Mouse (Mus musculus): ENCODE measurements around the gene Tex30.
"Not testable (repeated sequence)": the region's sequence is repeated elsewhere in the genome, so short reads cannot be mapped to it uniquely, and the experiment has no call there.

The Tex30 gene

DNA sequence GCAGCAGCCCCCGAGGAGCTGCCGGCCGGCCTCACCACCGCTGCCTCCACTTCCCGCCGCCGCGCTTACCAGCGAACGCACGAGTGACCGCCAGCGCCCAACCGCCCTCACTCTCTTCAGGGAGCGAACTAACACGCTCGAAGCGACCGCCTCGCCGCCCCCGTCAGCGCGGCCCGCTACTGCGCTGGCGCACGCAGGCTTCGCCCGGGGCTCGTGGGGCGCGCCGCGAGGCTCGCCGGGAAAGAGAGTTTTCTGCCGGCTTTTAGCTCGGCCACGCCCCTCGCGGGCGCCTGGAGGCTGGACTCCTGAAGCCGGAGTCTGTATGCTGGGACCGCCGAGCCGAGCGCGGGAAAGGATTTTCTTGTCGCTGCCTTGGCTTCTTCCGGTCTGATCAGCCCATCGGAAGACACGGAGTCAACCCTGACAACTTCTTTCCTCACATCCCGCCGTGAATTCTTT, at the start of gene Tex30:
Tex30 (minus strand) TSS at position 183 of the 459 bp plus-strand sequence.
- DNase-seq (ENCODE audit: low spot score in 2 of 2): peak; percentile 94 to 95

DNA sequence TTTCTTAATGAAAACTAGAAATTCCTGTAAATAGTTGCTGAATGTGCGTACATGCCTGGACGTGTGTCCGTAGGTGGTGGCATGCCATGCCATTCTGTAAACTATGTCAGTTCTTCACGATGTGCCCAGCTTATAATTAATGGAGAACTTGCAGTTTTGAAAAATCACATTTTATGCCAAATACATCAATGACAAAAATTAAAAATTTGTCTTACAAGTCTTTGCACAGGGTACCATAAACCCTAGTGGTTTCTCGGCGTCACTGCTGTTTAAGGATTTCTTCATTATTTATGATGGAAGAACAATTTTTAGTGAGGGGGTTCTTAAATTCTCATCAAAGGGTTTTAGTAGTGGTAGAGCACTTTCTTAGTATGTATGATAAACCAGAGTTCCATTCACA, 46.5 kb upstream of the Tex30 start:
- DNase-seq (ENCODE audit: low spot score in 2 of 2): no peak

DNA sequence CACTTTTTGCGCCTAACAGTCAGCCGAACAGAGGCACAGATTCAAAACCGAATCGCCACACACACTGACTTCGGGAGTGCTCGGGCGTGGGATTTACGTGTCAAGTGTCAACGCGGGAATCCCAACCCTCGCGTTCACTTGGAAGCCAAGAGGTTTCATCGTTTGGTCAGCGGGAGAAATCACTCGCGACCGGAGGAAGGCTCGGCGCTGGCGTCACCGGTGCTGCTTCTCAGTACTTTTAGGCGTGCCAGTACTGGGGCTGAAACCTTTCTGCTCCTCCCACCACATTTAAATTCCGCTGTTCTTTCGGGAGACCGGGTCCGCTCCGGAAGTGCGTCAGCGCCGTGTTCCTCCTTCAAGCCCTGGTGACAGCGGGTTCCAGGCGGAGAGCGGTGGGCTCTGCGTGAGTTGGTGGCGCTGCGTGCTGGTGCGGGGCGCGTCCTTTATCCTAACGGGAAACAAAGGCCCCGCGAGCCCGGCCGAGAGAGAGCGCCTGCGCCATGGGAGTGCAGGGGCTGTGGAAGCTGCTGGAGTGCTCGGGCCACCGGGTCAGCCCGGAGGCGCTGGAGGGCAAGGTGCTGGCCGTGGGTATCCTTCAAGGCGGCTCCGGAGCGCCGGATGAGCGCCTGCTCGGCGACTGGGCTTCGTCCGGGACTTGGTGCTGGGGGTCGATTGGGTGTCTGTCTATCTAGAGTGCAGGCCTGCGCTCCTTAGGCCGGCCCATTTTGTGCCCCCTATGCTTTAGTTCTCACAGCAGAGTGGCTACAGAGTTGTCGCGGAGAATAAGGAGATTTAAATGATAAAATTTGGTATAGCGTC, 45.5 kb upstream of the Tex30 start, which contains the start of gene Ercc5:
Ercc5 (plus strand) TSS at position 182 of the 819 bp plus-strand sequence.
- DNase-seq (ENCODE audit: low spot score in 2 of 2): peak; percentile 89 to 91

DNA sequence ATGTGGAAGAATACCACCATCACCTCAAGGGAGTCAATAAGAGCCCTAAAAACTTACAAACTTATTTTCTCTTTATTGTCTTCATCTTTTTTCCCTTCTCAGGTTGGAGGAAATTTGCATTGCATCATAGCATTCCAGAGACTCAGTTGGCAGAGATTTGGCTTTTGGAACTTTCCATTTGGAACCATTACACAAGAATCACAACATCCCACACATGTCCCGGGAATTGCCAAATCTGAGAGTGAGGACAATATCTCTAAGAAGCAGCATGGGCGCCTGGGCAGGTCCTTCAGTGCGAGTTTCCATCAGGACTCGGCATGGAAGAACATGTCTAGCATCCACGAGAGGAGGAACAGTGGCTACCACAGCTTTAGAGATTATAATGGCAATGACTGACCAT, 40.5 kb upstream of the Tex30 start:
- peak in 1 of 2 experiments; percentile 23 for DNase-seq (ENCODE audit: low spot score in 2 of 2)

DNA sequence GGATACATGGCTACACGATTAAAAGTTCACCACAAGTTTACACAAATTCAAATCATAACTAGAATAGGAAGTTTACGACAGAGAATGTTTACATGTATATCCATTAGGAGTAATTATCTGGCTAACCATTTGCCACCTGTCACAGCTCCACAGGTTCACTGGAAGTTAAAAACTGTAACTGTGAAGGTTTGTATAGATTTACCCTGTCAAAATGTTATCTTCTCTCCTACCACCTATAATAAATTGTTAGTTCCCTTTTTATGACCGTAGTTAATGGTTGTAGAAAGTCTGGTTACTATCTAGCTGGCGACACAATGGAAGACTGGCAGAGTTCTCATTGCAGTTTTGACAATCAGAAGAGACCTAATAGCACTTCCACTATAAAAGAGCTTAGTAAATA, 38.0 kb upstream of the Tex30 start:
- no peak for DNase-seq (ENCODE audit: low spot score in 2 of 2)

DNA sequence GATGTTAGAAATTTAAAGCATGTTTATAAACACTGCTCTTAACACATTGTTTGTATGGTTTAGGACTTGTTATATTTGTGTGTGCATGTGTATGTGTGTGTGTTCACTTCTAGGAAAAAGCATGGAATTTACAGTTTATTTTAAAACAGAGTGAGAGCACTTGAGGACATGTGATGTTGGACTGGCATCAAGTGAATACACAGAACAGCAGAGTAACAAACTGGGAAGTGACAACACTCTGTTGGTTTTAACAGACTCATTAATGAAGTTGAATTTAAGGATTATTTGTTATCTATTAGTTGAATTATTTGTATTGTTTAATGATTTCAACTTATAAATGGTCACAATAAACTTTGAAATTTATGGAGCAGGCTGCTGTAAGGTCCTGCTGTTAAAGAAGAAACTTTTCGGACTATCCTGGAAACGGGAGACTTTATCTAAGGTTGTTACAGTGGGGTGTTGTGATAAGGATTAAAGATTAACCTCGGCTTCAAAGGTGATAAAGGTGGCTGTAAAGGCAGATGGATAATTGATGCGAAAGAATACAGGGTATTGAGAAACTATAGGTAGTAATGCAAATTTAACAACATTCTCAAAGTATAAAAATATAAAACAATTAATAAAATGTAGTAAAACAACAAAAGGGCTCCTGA, 27.8 kb upstream of the Tex30 start:
- no peak for DNase-seq (ENCODE audit: low spot score in 2 of 2)

DNA sequence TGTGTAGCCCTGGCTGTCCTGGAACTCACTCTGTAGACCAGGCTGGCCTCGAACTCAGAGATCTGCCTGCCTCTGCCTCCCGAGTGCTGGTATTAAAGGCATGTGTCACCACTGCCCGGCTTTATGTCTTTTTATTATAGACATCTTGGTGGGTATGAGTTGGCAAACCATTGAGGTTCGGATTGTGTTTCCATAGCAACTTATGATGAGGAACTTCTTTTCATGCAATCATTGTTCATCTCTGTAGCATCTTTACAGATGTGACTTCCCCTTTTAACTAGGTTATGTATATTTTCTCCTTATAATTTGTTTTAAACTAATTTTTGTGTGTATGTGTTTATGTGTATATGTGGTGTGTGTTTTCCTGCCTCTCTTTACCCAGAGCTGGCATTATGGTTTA, 23.3 kb upstream of the Tex30 start:
- no peak for DNase-seq (ENCODE audit: low spot score in 2 of 2)

DNA sequence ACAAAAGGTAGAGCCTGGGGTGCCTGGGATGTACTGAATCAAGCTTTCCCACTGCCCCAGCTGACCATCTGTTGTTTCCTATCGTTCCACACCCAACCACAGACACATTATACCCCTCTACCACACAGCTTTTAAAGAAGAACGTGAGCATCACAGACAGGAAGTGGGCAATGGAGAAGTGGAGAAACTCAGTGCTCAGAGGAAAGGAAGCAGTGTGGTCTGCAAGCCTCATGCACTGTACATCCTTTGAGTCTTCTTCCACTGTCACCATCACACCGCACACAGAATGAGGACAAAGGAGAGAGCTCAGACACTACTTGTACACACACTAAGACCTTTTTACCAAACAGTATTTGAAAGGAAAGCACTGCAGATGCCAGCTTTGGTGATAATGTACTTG, 20.0 kb upstream of the Tex30 start:
- no peak for DNase-seq (ENCODE audit: low spot score in 2 of 2)

DNA sequence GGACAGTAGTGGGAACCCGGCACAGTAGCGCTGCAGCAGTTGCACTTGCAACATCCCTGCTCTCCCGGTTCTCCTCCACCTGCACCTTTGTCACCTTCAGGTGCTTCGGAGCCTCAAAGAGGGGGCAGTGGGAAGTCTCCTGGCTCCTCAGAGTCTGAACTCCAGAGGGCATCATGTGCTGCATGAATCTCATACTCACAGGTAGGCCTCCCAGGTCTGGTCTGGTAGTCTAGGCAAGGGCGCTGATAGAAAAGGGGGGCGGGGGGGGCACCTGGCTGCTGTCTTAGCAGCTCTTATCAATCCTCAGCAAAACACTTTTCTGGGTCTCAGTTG, 17.8 kb upstream of the Tex30 start:
- DNase-seq (ENCODE audit: low spot score in 2 of 2): no peak

DNA sequence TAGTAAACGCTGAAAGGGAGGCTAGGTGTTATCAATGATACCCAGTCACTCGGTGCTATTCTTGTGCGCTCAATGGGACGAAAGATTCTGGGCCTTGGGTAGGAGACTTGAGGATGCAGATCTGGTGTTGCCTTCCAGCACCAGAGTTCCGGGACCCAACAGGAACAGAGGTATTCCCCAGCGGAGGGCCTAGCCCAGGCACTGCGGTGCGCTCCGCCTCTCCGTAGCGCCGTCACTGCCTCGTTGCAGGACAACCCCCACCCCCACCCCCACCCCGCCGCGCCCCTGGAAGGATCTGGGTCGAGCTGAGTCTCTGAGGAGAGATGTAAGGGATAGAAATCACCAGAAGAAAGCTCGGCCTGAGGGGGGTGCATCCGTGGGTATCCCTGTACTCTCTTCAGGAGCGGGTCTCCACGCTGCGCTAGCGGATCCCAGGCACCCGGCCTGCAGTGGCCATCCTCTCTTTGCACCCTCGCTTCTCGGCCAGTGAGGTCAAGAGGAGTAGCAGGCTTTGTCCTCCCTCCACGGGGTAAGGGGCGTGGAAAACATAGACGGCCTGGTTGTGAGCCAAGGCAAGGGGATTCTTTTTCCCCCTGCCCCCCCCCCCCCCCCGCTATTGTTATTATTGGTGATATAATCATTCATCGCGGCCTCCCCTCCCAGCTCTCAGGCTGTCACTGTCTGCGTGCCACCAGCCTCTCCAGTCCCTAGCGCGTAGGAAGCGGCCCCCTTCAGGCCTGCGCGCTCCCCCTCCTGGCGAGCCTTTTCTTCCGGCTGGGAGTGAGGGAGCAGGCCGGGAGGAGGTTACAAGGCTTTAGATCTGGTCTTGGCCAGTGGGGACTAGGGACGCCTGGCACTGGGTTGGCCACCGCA, 17.2 kb upstream of the Tex30 start:
- DNase-seq (ENCODE audit: low spot score in 2 of 2): peak; percentile 73 to 76

DNA sequence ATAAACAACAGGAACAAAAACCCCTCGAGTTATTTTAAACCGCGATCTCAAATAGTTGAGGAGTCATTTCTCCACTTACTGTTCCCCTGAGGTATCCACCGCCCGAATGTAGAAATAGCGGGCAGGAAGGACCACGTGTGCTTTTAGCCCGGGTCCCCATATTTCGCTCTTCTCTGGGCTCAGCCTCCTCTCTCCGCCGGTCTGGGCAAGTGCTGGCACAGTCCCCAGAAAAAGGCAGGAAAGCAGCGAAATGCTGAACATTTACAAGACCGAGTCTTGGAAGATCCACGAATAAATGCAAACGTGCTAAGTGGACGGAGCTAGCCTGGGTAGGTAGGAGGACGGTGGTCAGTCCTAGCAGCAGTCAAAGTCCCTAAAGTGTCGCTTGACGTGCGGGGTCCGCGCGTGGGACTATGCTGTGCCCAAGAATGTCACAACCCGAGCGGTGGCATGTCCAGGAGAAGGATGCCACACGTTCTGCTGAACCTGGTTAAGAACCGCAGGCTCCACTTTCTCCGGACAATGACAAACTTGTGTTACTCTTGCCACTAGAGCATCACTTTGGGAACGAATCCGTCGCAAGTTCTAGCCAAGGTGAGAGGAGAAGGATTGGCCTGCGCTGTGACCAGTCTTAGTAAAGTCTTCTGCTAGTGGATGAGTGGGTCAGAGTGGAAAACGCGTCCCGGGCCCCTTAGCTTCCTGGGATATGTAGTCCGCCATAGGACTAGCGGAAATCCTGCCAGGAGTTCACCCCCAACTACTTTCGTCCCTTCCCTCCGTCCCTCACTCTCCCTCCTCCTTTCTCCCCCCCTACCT, 16.2 kb upstream of the Tex30 start, which contains the start of the genes Kdelc1 and Bivm:
Kdelc1 (minus strand) TSS at position 570 of the 816 bp plus-strand sequence.
Bivm (plus strand) TSS at position 719 of the 816 bp plus-strand sequence.
- peak; percentile 88 to 96 for DNase-seq (ENCODE audit: low spot score in 2 of 2)

DNA sequence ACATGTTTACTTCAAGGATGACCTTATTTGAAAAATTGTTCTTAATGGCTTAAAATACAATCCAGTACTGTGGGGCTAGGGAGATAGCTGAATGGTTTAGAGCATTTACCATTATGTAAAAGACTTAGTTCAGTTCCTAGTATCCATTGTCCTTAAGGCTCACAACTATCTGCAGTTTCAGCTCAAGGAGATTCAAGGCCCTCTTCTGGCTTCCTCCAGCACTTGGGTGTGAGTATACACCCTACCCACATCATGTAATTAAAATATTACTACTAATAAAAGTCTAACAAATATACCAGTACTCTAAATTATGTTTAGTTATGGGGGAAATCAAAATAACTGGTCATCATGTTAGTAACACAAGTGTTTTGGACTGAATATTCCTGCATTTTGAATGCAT, 15.3 kb upstream of the Tex30 start:
- DNase-seq (ENCODE audit: low spot score in 2 of 2): no peak

DNA sequence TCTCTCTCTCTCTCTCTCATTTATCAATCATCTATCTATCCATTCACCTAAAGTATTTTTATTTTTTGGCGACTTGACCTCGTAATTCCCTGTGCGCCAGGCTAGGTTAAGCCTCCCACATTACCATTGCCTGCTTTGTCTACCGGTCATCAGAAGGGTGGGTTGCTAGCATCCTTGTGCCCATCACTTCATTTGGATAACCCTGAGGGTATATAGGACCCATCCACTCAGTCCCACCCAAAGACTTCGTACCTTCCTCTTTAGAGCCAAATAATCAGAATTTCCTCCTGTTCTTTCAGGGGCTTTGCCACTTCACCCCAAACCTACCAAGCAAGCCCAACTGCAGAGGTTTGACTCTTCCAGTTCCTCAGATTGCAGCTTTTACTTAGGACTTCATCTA, 698 bp upstream of the Tex30 start:
- no peak for DNase-seq (ENCODE audit: low spot score in 2 of 2)

DNA sequence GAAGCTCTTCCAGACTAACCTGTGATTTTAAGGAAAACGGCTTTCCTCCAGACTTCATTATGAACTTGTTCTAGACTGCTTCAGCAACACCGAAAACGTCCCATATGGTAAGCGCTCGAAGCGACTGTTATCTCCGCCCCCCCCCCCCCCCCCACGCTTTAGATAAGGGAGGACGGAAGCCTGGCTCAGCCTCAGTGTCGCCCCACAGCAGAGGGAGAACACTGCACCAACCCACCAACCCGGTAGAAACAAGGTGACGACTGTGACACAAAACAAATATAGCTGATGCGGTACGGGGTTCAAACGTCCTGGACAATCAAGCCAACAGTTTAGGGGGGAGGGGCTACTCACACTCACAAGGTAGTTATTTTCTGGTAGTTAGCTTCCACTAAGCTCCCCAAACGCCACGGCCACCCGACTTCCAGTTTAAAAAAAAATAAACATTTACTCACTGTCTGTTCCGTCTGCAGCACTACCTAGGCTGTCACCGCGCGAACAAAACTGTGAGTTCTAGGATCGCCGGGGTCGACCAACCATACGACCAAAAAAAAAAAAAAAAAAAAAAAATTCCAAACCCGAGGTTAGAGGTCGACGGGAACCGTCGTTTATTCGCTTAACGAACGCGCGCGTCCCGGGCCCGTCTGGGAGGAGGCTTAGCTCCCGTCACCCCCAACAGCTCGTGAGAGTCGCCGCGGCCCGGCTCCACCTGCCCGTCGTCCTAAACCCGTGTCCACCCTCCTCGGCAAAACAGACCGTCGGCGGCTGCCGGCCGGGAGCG, 604 bp downstream of the Tex30 start:
- DNase-seq (ENCODE audit: low spot score in 2 of 2): peak; percentile 10 to 15

DNA sequence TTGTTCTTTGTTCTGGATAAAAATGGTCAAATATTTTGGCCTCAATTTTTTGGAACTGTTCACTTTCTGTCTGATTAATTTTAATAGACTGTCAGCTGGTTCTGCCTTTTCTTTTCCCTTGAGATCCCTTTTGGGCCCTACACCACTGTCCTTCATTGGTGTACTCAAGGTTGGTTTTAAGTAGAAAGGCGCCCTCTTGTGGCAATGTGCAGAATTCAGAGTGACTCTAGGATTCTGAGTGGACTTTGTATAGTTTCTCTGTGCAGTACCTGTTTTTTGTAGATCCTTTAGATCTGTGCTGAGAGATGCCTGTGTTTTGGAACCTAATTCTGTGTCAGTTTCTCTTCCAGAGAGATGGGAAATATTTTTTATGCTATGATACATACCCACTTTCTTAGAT, 37.6 kb downstream of the Tex30 start:
- DNase-seq (ENCODE audit: low spot score in 2 of 2): peak; percentile 46 to 79

DNA sequence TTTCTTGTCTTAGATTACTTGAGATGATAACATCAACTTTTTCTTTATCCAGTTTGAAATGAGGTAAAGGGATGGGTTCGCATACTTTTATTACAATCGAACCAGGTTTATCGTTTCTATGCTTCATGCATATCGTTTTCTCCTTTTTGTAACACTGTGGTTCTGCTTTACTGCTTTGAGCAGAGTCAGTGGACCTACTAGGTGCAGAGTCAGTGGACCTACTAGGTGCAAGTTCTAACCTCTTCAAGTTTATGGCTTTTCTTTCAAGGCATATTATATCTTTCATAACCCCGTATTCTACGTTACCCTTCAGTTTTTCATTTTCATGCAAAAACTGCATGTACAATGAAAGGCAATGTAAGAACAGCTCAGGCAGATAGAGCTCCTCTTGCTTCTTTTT, 38.8 kb downstream of the Tex30 start:
- DNase-seq (ENCODE audit: low spot score in 2 of 2): no peak

DNA sequence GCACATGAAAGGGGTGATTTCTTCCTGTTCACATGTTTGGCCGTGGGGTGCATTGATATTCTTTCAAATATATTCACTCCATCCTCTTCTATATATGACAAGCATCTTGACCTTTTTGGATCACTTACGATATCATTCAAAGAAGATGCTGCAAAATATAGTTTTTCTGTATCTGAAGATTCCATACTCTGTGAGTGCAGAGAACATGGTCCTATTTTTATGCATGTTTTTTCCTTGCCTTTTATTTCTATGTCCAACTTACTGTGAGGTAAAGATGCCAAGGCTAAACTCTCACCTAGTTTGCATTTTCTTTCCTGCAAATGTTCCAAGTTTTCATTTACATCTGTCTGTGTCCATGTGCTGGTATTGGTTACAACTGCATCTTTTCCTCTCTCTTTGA, 40.4 kb downstream of the Tex30 start, which contains the start of gene Gm8251:
Gm8251 (minus strand) TSS at position 101 of the 400 bp plus-strand sequence.
- DNase-seq (ENCODE audit: low spot score in 2 of 2): no peak

DNA sequence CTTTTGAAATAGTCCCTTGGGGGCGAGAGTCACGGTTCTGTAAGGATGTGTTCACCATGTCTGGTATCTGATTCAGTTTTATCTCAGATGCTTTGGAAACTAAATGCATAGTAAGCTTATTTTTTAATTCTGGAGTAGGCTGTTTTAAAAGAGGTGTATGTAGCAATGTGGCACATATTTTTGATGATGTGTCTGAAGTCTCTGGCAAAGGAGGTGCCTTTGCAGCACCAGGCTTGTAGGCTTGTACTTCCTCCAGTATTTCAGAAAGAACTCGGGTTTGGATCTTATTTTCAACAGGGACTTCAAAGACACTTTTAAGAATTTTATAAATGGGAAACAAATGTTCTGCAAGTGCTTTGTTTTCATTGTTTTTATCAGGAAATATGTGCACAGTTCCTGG, 44.4 kb downstream of the Tex30 start:
- peak in 1 of 2 experiments; percentile 4 for DNase-seq (ENCODE audit: low spot score in 2 of 2)

DNA sequence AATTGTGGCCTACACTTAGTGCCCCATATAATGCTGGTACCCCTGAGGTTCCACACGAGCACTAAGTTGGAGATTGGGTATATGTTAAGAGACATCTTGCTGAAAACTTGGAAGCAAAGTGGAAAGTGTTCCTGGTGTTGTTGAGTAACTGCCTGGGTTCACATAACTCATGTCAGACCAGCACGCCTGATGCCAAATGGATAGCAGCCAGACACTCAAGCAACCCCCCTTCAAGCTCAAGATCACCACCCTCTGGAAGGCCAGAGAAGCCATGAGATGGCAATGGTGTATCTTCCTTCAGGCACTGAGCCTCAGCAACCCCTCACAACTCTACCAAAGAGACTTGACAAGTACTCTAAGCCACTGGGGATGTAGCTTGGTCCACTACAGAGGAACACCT, 55.7 kb downstream of the Tex30 start:
- DNase-seq (ENCODE audit: low spot score in 2 of 2): no peak

DNA sequence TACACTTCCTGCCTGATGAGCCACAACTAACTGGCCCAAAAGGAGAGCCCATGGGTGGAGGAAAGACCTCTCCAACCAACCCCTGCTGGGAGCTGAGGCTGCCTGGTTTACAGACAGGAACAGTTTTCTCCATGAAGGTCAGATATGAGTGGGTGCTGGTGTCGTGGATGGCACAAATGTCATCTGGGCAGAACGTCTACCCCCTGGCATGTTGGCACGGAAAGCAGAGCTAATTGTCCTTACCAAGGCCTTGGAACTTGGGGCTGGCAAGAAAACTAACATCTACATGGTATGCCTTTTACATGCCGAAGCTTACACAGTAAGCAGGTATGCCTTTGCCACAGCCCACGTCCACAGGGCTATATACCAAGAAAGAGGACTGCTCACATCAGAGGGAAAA, 56.6 kb downstream of the Tex30 start:
- not testable (repeated sequence) for DNase-seq (ENCODE audit: low spot score in 2 of 2)

Measured in frontal cortex, postnatal 36 days (tissue).